Comparison of ENCODE assay signal across 1 mouse cellular context in the genomic region with DNA sequence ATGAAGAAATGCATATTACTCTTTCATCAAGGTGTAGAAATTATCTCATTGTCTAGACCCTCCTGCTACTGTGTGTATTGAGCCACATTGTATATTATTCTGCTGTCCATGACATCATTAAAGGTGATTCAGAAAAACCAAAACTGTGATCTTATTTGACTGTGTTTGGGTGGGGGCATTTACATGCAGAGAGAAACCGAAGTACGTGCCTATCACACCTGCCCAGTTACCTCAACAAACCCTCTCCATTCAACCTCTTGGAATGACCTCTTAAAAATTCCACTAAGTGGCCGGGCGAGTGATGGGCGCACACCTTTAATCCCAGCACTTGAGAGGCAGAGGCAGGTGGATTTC.
TF ChIP-seq lines count a peak whose summit lies in the region.

No protein-coding gene starts in this region.

TF ChIP-seq in CH12.LX, 34 proteins besides CTCF, POLR2A, EP300 and RAD21 (continued from another document):
- TF ChIP-seq USF2 (conservative IDR thresholded peaks at IDR 0.05; ENCODE audit: low read depth, low read length), result no peak
- TF ChIP-seq MEF2A (IDR thresholded peaks at IDR 0.05; ENCODE audit: borderline replicate concordance, low read depth, low read length), result peak; percentile 40; the same call in 1 of the 2 replicates
- 0 out of 2 replicates have a peak, but pooled peaks have one; percentile 70 for TF ChIP-seq ZNF384 (IDR thresholded peaks at IDR 0.05; ENCODE audit: low read depth, low read length)
- no peak; the same call in 1 of the 2 replicates for TF ChIP-seq ETS1 (conservative IDR thresholded peaks at IDR 0.05; ENCODE audit: low read depth, low read length)
- TF ChIP-seq JUN (IDR thresholded peaks at IDR 0.05; ENCODE audit: insufficient read depth, low read depth, low read length), result peak; percentile 81
- TF ChIP-seq SMC3 (IDR thresholded peaks at IDR 0.05; ENCODE audit: low read depth, low read length), result no peak
- no peak for TF ChIP-seq CHD1 (IDR thresholded peaks at IDR 0.05; ENCODE audit: low read depth, low read length)
- TF ChIP-seq UBTF (IDR thresholded peaks at IDR 0.05; ENCODE audit: low read depth, low read length), result no peak
- no peak for TF ChIP-seq E2F4 (IDR thresholded peaks at IDR 0.05; ENCODE audit: insufficient replicate concordance, low read depth, low read length)
- TF ChIP-seq JUND (conservative IDR thresholded peaks at IDR 0.05; ENCODE audit: low read depth, low read length), result peak; percentile 69
- TF ChIP-seq TCF12 (IDR thresholded peaks at IDR 0.05; ENCODE audit: low read depth, low read length), result no peak
